Mouse (Mus musculus) T-helper 2 cell (primary cell): ENCODE measurements around the gene Rinl.

Experiments
- in situ Hi-C: fragments of 300-600 bp; cut with MboI, MseI; formaldehyde crosslinking; loops from one replicate; pipeline ENCODE4 v1.15.1; 2025; ENCODE audit warnings: high pct_unique_total_duplicates

Gene Rinl

DNA sequence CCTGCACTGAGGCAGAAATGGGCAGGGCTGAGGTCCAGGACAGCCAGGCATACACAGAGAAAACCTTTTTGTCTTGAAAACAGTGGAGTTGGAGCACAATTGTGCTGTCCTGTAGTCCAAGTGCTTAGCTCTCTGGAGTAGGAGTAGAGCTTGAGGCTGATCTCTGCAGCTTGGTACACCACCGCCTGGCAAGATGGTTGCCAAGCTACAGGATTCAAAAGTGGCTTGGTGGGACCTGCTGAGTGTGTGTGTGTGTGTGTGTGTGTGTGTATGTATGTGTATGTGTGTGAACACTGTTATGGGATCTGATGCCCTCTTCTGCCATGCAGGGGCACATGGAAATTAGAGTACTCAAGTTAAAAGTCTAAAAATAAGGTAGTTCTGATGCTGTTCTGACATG, 33.8 kb downstream of the Rinl start:
- in situ Hi-C loops, result loop anchor here (5.0 kb wide), 1 partner anchor 45 kb away; no protein-coding TSS in a partner anchor

DNA sequence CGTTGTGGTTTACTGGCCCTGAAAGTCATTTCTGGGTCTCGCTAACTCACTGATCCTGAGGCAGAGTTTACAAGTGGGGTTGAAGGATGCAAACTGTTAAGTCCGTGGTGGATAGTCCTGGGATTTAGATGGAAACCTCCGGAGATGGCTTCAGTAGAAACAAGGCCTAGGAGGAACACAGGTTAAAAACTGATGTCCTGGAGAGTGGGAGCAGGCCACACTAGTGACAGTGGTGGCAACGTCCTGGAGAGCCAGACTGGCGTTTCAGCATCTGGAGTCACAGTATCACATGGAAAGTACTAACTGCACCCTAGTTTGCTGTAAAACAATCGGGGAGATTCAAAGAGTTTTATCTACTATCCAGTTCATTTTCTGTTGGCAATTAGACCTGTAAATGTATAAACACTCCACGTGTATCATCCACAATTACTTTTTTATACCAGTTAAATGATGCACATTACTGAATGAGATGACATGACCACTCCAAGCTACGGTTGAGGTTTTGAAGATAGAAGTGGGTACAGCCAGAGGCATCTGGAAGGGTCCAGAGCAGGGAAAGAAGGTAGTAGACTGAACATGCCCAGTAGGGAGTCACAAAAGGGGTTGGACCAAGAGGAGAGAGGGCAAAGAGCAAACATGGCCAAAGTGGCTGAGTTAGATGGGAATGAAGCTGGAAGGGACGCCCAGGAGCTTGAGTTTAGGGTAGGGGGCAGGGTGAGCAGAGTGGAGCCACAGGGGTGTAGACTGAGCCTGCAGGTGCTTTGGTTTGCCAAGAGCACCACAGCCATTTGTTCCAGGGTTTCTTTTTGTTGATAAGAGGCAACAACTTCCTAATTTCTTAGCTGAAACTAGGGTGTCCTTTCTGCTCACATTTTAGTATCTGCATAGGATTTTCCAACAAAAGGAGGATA, 34.5 kb downstream of the Rinl start:
- in situ Hi-C loops, result loop anchor here (5.0 kb wide), 1 partner anchor 44 kb away; no protein-coding TSS in a partner anchor

DNA sequence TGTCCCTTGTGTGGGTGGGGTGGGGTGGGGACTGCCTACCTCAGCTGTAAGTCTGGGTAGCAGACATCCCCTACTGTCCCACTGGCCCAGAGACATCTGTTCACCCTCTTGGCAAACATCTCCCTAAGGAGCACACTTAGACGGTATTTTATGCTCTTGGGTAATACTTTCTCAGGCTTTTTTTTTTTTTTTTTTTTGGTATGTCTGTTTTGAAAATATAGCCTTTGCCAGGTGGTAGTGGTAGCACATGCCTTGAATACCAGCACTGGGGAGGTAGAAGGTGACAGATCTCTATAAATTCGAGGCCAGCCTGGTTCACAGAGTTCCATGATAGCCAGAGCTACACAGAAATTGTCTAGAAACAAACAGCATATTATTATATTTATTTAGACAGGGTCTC, 35.2 kb downstream of the Rinl start:
- in situ Hi-C loops, result loop anchor here (5.0 kb wide), 1 partner anchor 43 kb away; no protein-coding TSS in a partner anchor

DNA sequence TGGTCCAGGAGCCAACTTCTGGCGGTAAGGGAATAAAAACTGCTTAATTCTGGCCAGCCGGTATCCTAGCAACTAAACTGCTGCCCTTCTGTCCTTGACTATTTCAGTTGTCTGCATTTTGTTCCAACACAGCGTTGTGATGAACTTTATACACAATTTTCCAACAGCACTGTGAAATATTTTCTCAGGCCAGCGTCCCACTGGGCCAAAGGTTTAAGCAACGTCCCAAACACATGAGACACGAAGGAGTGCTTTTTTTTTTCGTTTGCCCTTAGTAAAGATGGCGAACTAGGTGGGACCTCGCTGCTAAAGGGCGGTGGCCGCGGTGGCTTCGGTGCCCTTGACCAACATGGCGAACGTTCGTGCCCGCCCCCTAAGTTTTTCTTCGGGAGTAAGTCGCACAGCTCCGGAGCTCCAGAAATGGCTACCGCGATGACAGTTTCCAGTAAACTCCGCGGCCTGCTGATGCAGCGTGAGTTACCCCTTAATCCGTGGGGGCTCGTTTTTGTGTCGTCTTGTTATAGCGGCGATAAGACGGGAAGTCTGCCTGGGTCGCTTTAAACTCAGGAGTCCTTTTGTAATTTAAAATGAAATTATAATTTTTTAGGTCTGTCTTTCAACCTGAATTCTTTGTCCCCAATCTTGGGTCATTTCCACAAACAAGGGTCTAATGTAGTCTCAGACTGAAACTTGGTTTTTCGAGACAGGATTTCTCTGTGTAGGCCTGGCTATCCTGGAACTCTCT, 36.3 kb downstream of the Rinl start, which contains the start of gene Ech1:
Ech1 (plus strand) TSS at position 277 of the 745 bp plus-strand sequence.
- in situ Hi-C loops, result loop anchor here (5.0 kb wide), 1 partner anchor 42 kb away; no protein-coding TSS in a partner anchor

DNA sequence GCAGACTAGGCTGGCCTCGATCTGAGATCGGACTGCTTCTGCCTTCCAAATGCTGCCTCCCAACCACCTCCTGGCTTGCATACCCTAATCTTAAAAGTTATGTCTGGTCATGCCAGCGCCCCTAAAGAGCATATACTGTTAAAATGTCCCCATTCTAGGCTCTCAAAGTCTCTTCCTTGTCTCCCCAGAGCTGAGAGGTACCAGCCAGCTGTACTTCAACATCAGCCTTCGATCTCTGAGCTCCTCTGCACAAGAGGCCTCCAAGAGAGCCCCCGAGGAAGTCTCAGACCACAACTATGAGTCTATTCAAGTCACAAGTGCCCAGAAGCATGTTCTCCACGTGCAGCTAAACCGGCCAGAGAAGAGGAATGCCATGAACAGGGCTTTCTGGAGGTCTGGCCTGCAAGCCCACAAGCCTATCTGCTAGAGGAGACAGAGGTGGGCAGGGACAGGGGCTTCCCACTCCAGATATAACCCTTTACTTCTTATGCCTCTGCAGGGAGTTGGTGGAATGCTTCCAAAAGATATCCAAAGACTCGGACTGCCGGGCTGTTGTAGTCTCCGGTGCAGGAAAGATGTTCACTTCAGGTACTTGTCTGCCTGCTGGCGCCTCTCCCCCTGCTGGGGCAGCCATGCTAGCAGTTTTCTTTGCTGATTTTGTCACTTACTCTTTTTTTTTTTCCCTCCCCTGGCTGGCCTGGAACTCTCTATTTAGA, 37.1 kb downstream of the Rinl start:
- in situ Hi-C loops, result no loop called here

DNA sequence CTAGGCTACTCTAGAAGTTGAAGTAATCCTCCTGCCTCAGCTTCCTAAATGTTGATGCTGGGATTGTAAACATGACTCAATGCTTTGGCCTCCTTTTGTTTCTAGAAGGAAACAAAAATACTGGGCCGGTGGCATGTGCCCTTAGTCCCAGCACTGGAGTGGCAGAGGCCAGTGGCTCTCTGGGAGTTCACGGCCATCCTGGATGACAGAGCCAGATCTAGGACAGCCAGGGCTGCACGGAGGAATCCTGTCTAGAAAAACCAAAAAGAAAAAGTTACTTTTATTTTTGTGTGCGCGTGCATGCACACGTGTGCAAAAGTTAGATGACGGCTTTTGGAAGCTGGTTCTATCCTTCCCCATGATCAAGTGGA, 37.6 kb downstream of the Rinl start:
- in situ Hi-C loops, result no loop called here

DNA sequence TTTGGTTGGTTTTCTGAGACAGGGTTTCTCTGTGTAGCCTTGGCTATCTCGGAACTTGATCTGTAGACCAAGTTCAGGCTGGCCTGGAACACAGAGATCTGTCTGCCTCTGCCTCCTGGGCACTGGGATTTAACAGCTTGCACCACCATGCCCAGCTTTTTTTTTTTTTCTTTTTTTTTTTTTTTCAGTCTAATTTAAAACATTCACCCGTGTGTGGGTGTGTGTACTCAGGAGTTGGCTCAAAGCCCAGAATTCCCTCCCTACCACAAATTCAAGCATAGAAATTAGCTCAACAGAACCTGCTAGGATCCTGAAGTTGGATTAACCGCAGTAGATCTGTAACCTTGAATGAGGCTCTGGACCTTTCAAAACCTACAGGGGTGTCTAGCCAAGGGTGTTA, 38.6 kb downstream of the Rinl start:
- in situ Hi-C loops, result no loop called here

DNA sequence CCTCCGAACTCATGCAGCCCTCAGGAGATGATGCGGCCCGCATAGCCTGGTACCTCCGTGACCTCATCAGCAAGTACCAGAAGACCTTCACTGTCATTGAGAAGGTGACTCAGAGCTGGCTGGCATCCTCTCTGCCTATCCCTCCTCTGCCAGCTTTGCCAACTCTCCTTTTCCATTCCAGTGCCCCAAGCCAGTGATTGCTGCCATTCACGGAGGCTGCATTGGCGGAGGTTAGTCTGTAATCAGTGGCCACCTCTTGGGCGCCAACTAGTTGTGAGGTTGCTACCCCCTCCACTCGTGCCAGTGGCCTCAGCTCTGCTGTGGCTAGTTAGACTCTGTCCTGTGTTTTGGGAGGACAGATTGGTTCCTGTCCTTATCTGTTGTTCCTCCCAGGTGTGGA, 41.1 kb downstream of the Rinl start:
- in situ Hi-C loops, result no loop called here

DNA sequence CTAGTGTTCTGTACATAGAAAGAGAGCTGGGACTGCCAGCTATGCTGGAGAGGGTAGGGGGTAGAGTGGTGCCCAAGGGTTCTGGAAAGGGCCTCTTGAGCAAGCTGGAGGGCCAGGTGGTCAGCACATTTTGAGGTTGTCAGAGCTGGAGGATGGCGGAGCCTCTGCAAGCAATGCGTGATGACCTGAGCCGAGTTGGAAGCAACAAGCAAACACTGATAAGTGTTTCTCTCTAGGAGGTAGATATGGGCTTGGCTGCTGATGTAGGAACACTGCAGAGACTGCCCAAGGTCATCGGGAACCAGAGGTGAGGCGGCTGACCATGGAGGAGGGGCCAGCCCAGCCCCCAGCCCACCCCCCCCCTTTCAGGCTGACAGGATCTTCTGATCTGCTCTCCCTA, 42.2 kb downstream of the Rinl start:
- in situ Hi-C loops, result no loop called here

DNA sequence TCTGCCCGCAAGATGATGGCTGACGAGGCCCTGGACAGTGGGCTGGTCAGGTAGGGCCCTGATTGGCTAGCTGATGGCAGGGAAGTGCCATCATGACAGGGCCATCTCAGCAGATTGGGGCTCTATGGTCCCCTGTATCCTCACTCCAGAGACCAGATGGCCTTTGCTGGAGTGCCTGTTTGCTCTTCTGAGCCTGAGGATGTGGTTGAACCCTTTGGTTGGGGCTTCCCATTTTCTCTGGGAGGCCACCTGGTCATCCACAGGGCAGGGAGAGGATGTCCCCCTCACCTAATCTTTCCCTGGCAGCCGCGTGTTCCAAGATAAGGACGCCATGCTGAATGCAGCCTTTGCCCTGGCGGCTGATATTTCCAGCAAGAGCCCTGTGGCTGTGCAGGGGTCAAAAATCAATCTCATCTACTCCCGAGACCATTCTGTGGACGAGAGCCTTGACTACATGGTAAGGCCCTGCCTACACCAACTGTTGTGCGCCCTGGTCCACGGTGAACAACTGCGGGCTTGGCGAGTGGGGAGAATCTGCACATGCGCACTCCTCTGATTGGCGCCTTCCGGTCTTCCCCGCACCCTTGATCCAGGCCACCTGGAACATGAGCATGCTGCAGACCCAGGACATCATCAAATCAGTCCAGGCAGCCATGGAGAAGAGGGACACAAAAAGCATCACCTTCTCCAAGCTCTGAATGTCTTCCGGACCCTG, 42.8 kb downstream of the Rinl start:
- in situ Hi-C loops, result no loop called here

DNA sequence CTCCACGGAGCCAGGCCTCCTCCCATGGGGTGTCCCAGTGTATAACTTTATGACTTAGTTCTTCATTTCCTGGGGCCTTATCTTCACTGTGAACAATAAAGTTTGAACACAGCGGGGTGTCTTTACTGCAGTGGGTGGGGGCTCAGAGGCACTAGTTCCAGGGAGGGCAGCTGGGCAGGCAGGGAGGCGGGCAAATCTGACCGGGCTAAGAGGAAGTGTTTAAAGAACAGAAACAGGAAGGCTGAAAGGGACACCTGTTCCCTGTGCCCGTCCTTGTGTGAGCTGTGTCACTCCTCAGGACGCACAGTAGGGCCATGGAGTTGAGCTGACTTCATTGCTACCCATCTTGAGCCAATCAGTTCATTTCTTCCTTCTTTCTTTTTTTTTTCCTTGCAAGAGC, 43.4 kb downstream of the Rinl start:
- in situ Hi-C loops, result no loop called here

DNA sequence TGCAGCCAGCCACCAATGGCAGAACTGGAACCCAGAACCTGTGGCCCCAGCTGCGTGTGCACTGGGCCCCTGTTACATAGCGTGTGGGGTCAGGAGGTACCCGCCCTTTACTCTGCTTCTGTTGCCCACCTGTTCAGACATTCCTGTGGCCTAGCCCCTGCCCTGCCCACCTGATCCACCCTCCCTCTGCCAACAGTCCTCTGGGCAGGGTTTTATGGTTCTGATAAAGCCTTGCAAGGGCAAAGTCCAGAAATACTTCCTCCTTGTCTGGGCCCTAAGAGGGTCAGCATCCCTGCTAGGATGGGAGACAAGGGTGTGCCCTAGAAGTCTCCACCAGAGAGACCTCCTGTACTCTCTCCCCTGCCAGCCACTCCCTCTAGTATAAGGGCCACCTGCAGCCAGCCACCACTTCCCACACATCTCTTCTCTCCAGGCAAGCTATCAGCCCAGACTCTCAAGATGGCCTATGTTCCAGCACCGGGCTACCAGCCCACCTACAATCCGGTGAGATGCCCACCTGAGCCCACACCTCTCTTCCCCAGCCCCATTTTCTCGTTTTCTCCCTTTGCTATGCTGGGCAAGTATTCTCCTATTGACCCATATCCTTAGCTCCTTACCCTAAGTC, 45.1 kb downstream of the Rinl start, which contains the start of gene Lgals4:
Lgals4 (plus strand) TSS at position 132 of the 625 bp plus-strand sequence.
- in situ Hi-C loops, result no loop called here

DNA sequence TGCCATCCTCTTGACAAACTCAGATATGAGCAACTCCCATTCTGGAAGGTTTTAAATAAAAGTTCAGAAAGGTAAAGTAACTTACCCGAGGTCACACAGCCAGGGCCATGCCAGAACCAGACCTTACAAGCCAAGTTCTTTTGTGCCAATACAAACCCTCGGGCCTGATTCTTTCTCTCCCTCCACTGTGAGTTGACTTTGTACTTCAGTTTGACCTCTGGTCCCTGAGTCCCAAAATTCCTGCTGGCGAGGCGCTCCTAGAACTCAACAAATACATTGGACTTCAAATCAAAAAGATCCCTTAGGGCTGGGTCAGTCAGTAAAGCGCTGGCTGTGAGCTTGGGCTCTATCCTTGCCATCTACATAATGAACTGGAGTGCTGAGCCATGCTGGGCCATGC, 48.2 kb downstream of the Rinl start:
- in situ Hi-C loops, result no loop called here

DNA sequence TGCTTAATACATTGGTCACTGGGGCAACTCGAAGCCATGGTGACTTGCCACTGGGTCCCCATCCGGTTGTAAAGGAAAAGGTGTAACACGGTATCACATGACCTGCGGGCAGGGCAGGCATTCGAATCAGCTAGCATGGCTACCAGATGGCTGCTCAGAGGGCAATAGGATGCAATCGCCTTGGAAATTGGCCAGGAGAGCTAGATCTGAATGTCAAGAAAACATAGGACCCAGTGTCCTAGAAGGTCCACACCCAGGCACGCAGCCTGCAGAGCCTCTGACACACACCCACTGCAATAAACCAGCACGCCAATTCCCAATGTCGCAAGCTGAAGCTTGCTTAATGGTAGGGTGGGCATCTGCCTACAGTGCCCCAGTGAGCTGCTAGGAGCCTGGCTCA, 49.6 kb downstream of the Rinl start:
- in situ Hi-C loops, result no loop called here

DNA sequence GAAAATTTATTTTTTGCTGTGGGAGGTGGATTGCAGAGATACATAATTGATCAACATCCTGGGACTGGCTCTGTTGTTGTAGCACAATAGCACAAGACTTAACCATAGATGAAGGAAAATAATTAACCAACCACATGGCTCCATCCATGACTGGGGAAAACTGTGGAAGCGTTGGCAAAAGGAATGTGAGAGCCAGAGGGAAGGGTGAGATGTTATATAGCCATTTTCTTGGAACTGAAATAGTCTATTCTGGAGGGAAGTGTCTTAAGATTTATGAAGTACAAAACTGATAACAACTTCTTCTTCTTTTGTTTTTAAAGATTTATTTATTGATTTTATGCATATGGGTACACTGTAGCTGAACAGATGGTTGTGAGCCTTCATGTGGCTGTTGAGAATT, 58.5 kb downstream of the Rinl start:
- in situ Hi-C loops, result no loop called here
